Mouse (Mus musculus) inflammation-experienced regulatory T-cells (primary cell): ENCODE measurements around the gene Zfp365. TPM values are rescaled to one million over a fixed set of nuclear protein-coding genes. Genes with fewer than 3 reads are reported as not detected.

Source experiments
- polyA plus RNA-seq, 2 experiments: library from polyadenylated mRNA; unstranded; fragments of 100-300 nt; shearing (Covaris generic); gene quantifications; one replicate each; pipeline ENCODE4 v1.2.1; 2017

The Zfp365 gene
- 1 to 10 TPM; 3.7 to 4.8 TPM for polyA plus RNA-seq

DNA sequence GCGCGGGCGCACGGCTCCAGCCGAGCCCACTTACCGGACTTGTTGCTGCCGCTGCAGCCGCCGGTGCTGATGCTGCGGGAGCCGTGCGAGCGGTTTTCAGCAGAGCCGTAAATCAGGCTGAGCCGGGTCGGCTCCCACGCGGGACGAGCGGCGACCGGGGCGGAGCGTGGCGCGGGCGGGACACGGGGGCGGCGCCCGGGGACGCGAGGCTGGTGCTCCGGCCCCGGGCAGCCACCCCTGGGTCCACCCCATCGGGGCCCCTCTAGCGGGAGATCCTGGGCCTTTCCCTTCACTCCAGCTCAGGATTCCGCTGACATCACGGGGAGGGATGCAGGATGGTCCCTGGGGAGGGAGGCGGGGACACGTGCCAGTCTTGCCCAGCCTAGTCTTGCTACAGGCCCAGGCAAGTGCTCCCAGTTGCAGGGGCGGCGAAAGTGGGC is at the start of gene Zfp365:
Gene Zfp365, minus strand, starts transcription at position 326 of the 440 bp plus-strand sequence.

Other genes with a start within 250 kb of the Zfp365 start
- gene Rtkn2, start 66.9 kb upstream of the Zfp365 start, polyA plus RNA-seq, result 1 to 10 TPM in 1 of 2 experiments, under 1 TPM in 1; 0.48 to 1.9 TPM